Mouse (Mus musculus) cerebellum, adult 11 months (tissue): ENCODE measurements around the gene Nr4a3.

Source experiments
- DNase-seq: peaks from one replicate; pipeline ENCODE4 v3.0.0; 2022

Nr4a3 gene

DNA sequence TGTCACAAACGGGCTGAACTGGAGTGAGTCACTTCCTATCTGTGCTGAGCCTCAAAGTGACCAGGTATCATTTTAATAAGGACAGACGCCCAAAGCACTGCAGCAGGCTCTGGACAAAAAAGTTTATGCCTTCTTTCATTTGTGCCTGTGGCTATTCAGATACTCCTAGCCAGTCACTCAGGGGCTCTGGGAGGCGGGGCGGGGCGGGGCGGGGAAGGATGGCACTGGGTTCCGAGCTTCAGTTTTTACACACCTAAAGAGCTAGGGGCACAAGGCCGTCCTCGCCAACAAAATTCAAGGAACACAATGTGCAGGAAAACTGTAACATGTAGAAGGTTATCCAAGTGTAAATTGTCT lies 79.4 kb downstream of the Nr4a3 start:
- no peak for DNase-seq

GRCm38 (mm10) chr4:48124773-48125469 lies 80.0 kb downstream of the Nr4a3 start, which contains the start of gene Stx17:
Gene Stx17 (plus strand): TSS chr4:48124915.
- peak; percentile 77 for DNase-seq

DNA sequence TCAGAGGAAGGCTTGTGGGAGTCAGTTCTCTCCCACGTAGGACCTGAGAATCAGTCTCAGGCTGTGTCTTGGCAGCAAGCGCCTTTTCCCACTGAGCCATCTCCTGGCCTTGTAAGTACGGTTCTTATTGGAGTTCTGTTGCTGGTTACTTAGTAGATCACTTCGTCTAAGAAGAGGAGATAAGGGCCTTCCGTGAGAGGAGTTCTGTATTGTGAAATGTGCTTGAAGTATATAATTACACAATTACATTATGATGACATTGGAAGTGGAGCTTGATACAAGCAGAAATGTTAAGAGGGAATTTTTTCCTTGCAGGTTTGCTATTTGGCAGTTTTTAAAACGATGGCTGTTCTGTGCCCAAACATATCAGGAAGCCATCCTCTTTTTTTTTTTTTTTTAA lies 85.4 kb downstream of the Nr4a3 start:
- no peak for DNase-seq

- no peak for DNase-seq
These were observed 86.7 kb downstream of the Nr4a3 start for GRCm38 (mm10) chr4:48131606-48132005.

DNA sequence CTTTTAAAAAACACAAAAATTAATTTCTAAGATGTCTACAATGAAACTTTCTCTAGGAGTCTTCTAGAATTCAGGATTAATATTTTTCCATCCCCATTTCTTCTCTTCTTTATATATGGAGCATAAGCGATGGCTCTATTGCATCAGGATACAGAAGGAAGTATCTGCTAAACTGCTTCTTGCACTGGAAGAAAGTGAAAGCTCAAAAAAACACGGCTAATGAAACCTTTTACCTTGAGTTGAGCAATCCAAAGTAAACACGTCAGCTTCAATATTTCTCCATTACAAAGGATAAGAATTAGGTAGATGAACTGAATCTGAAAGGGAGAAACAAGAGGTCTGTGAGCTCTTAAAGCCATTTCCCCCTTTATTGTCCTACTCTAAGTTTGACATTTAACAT lies 87.8 kb downstream of the Nr4a3 start:
- no peak for DNase-seq
